Mouse (Mus musculus) myocyte (in vitro differentiated cells): ENCODE results near the gene Cacng1. TPM values are rescaled to one million over a fixed set of nuclear protein-coding genes. Genes with fewer than 3 reads are reported as not detected.

Experiments
- H3K27me3 ChIP-seq: one replicate; pipeline ENCODE4 v1.6.1; 2011; ENCODE audit not compliant: control insufficient read depth, insufficient read depth, insufficient read length
- H3K36me3 ChIP-seq: one replicate; pipeline ENCODE4 v1.6.1; 2011; ENCODE audit not compliant: control insufficient read depth, insufficient read depth
- H3K4me2 ChIP-seq: one replicate; pipeline ENCODE4 v1.6.1; 2011; ENCODE audit warnings: low read depth, control low read depth
- H3K4me3 ChIP-seq: one replicate; pipeline ENCODE4 v1.5.1; 2011; ENCODE audit warnings: mild to moderate bottlenecking, control low read depth, moderate library complexity
- H3K79me2 ChIP-seq: one replicate; pipeline ENCODE4 v1.6.1; 2011; ENCODE audit not compliant: control insufficient read depth, insufficient read depth
- H3ac ChIP-seq: one replicate; pipeline ENCODE4 v1.6.1; 2011; ENCODE audit not compliant: control insufficient read depth, insufficient read length
- CEBPB ChIP-seq: IDR thresholded peaks from 2 replicates; pipeline ENCODE4 v1.6.1; 2011; ENCODE audit warnings: mild to moderate bottlenecking, moderate library complexity; ENCODE audit not compliant: poor library complexity, insufficient read depth, severe bottlenecking
- E2F4 ChIP-seq: IDR thresholded peaks from one replicate; pipeline ENCODE4 v1.6.1; 2011; ENCODE audit warnings: mild to moderate bottlenecking, control low read depth, moderate library complexity; ENCODE audit not compliant: insufficient read depth
- MAX ChIP-seq: IDR thresholded peaks from one replicate; pipeline ENCODE4 v1.6.1; 2011; ENCODE audit warnings: low read depth, mild to moderate bottlenecking, control low read depth
- MYOD1 ChIP-seq, 3 experiments: IDR thresholded peaks; one replicate each; pipeline ENCODE4 v1.6.1; 2011; ENCODE audit warnings: control low read depth in 2 of 3, low read depth in 2 of 3, mild to moderate bottlenecking in 2 of 3, moderate library complexity in 1 of 3; ENCODE audit not compliant: insufficient read length in 2 of 3, control insufficient read depth in 1 of 3
- MYOG ChIP-seq, 3 experiments: IDR thresholded peaks; one replicate each; pipeline ENCODE4 v1.6.1; 2011; ENCODE audit warnings: control low read depth in 2 of 3, low read depth in 2 of 3, mild to moderate bottlenecking in 2 of 3; ENCODE audit not compliant: insufficient read length in 2 of 3, control insufficient read depth in 1 of 3, insufficient read depth in 1 of 3
- POLR2A ChIP-seq: IDR thresholded peaks from one replicate; pipeline ENCODE4 v1.6.1; 2011; ENCODE audit warnings: low read depth, mild to moderate bottlenecking, control low read depth, moderate library complexity; ENCODE audit not compliant: insufficient read length
- POLR2AphosphoS2 ChIP-seq: IDR thresholded peaks from one replicate; pipeline ENCODE4 v1.6.1; 2011; ENCODE audit warnings: low read depth, control low read depth; ENCODE audit not compliant: insufficient read length
- REST ChIP-seq: IDR thresholded peaks from one replicate; pipeline ENCODE4 v1.6.1; 2011; ENCODE audit warnings: mild to moderate bottlenecking, control low read depth, moderate library complexity; ENCODE audit not compliant: insufficient read depth, insufficient read length
- SRF ChIP-seq: IDR thresholded peaks from one replicate; pipeline ENCODE4 v1.6.1; 2011; ENCODE audit warnings: low read depth; ENCODE audit not compliant: control insufficient read depth, insufficient read length
- TCF12 ChIP-seq: IDR thresholded peaks from one replicate; pipeline ENCODE4 v1.6.1; 2011; ENCODE audit warnings: mild to moderate bottlenecking, control low read depth; ENCODE audit not compliant: poor library complexity, insufficient read depth, severe bottlenecking
- TCF3 ChIP-seq: IDR thresholded peaks from one replicate; pipeline ENCODE4 v1.6.1; 2011; ENCODE audit warnings: low read depth, control low read depth; ENCODE audit not compliant: insufficient read length
- USF1 ChIP-seq: IDR thresholded peaks from one replicate; pipeline ENCODE4 v1.6.1; 2011; ENCODE audit warnings: low read depth, mild to moderate bottlenecking, control low read depth, moderate library complexity
- polyA plus RNA-seq: library from polyadenylated mRNA; unstranded; fragments of >200 nt; fragmentation: generic; extraction: Trizol; gene quantifications from one replicate; pipeline ENCODE4 v1.2.1, GENCODE M21; 2012; ENCODE audit warnings: missing spikeins

Cacng1 gene
- polyA plus RNA-seq, 1 experiment: 603 TPM

GRCm38 (mm10) chr11:107759516-107759915, 43.2 kb upstream of the Cacng1 start:
- Histone ChIP-seq H3K4me2 (no peak overlapping the region), H3K4me3 (no peak overlapping the region), H3K79me2 (no peaks in the 10 kb centered on the region), H3K36me3 (no peaks in the 10 kb centered on the region), H3ac (no peak overlapping the region), H3K27me3 (no peaks in the 10 kb centered on the region)
- no peak for TF ChIP-seq MYOD1 (IDR thresholded peaks at IDR 0.05; ENCODE audit: control insufficient read depth in 1 of 3, insufficient read length in 2 of 3, low read depth in 2 of 3)
- TF ChIP-seq SRF: no peak
- TF ChIP-seq TCF12: no peak
- no peak for TF ChIP-seq CEBPB
- TF ChIP-seq USF1: no peak
- TF ChIP-seq MYOG (IDR thresholded peaks at IDR 0.05; ENCODE audit: control insufficient read depth in 1 of 3, insufficient read depth in 1 of 3, insufficient read length in 2 of 3, low read depth in 2 of 3): no peak
- no peak for TF ChIP-seq POLR2AphosphoS2
- TF ChIP-seq POLR2A: no peak
- TF ChIP-seq REST: no peak
- no peak for TF ChIP-seq TCF3
- TF ChIP-seq E2F4: no peak
- TF ChIP-seq MAX: no peak

GRCm38 (mm10) chr11:107749114-107749513, 32.8 kb upstream of the Cacng1 start:
- Histone ChIP-seq H3K36me3 (no peaks in the 10 kb centered on the region), H3K4me3 (no peak overlapping the region), H3K4me2 (no peak overlapping the region), H3K79me2 (no peaks in the 10 kb centered on the region), H3ac (no peak overlapping the region), H3K27me3 (no peaks in the 10 kb centered on the region)
- TF ChIP-seq MAX: no peak
- TF ChIP-seq TCF12: no peak
- TF ChIP-seq MYOD1 (IDR thresholded peaks at IDR 0.05; ENCODE audit: control insufficient read depth in 1 of 3, insufficient read length in 2 of 3, low read depth in 2 of 3): no peak
- TF ChIP-seq REST: no peak
- TF ChIP-seq TCF3: no peak
- no peak for TF ChIP-seq E2F4
- TF ChIP-seq POLR2A: no peak
- TF ChIP-seq CEBPB: no peak
- TF ChIP-seq MYOG (IDR thresholded peaks at IDR 0.05; ENCODE audit: control insufficient read depth in 1 of 3, insufficient read depth in 1 of 3, insufficient read length in 2 of 3, low read depth in 2 of 3): no peak
- no peak for TF ChIP-seq POLR2AphosphoS2
- TF ChIP-seq USF1: no peak
- no peak for TF ChIP-seq SRF

- Histone ChIP-seq H3K27me3 (no peaks in the 10 kb centered on the region), H3K79me2 (no peaks in the 10 kb centered on the region), H3ac (no peak overlapping the region), H3K36me3 (no peaks in the 10 kb centered on the region), H3K4me3 (no peak overlapping the region), H3K4me2 (no peak overlapping the region)
- no peak for TF ChIP-seq CEBPB
- no peak for TF ChIP-seq TCF3
- peak; percentile 78 for TF ChIP-seq USF1
Observed at GRCm38 (mm10) chr11:107748243-107749035, 32.1 kb upstream of the Cacng1 start.

GRCm38 (mm10) chr11:107743100-107743499, 26.8 kb upstream of the Cacng1 start:
- no peak overlapping the region for H3K4me2 ChIP-seq
- H3K4me3 ChIP-seq: no peak overlapping the region
- H3ac ChIP-seq: no peak overlapping the region
- H3K36me3 ChIP-seq: no peaks in the 10 kb centered on the region
- TF ChIP-seq MAX: no peak
- TF ChIP-seq CEBPB: no peak
- TF ChIP-seq POLR2AphosphoS2: no peak
- no peak for TF ChIP-seq TCF3
- no peak for TF ChIP-seq USF1
- no peak for TF ChIP-seq E2F4
- TF ChIP-seq REST: no peak
- TF ChIP-seq MYOD1 (IDR thresholded peaks at IDR 0.05; ENCODE audit: control insufficient read depth in 1 of 3, insufficient read length in 2 of 3, low read depth in 2 of 3): no peak
- no peak for TF ChIP-seq POLR2A
- H3K79me2 ChIP-seq: no peaks in the 10 kb centered on the region
- no peaks in the 10 kb centered on the region for H3K27me3 ChIP-seq

DNA sequence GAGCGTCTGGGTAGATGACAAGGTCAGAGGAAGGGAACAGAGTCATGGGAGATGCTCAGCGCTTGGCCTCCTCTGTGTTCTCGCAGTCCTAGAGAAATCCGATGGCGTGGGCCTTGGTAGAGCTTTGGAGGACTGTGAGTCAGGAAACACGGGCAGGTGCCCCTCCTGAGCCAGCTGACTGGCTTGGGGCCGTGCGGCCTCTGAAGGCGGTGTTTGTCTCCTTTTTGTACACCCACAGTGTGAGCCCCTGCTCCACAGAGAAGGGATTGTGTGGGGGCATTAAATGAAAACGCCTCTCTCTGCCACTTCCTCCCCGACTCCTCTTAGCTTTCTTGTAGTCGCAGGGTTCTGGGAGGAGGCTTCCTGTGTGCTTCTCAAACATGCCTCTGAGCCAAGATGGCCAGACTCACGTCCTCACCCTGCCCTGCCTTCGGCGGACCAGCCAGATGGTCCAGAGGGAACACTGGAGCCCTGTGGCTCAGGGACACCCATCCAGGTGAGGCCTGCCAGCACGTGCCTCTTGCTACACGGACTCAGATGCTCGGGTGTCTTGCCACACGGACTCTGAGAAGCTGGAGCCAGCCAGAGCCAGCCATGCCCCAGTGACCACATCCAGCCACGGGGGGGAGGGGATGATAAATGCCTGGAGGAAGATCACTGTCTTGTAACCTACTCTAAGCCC, 22.2 kb upstream of the Cacng1 start:
- Histone ChIP-seq H3ac (no peak overlapping the region), H3K79me2 (no peaks in the 10 kb centered on the region), H3K36me3 (no peaks in the 10 kb centered on the region), H3K4me2 (no peak overlapping the region), H3K27me3 (no peaks in the 10 kb centered on the region), H3K4me3 (no peak overlapping the region)
- TF ChIP-seq USF1 (no peak), REST (no peak), TCF12 (no peak), MYOG (IDR thresholded peaks at IDR 0.05; ENCODE audit: control insufficient read depth in 1 of 3, insufficient read depth in 1 of 3, insufficient read length in 2 of 3, low read depth in 2 of 3) (no peak), CEBPB (no peak), MAX (no peak), POLR2AphosphoS2 (no peak), POLR2A (no peak), E2F4 (no peak), MYOD1 (IDR thresholded peaks at IDR 0.05; ENCODE audit: control insufficient read depth in 1 of 3, insufficient read length in 2 of 3, low read depth in 2 of 3) (no peak), TCF3 (no peak), SRF (no peak)
